Mouse (Mus musculus): ENCODE measurements at regions not wholly inside any gene's neighbourhood (a gene's known extent, or its start where the extent isn't known, plus 50 kb on each side); places are given as distances from the start of the nearest gene placed in this dataset.

GRCm38 (mm10) chr7:34493892-34494291 is 100.8 kb upstream of the Lsm14a start:
- DNase-seq (ENCODE audit: low read depth) = peak; percentile 60

- DNase-seq (ENCODE audit: low read depth) = peak; percentile 25
Observed at GRCm38 (mm10) chr7:34484908-34485598, 91.9 kb upstream of the Lsm14a start.

- DNase-seq (ENCODE audit: low read depth) = no peak
Observed at GRCm38 (mm10) chr7:34483368-34483767, 90.3 kb upstream of the Lsm14a start.

GRCm38 (mm10) chr7:34480771-34481170 is 87.7 kb upstream of the Lsm14a start:
- no peak for DNase-seq (ENCODE audit: low read depth)

GRCm38 (mm10) chr7:34471003-34471402 is 77.9 kb upstream of the Lsm14a start:
- DNase-seq (ENCODE audit: low read depth) = no peak

- peak; percentile 6 for DNase-seq (ENCODE audit: low read depth)
Observed at GRCm38 (mm10) chr7:34462069-34462468, 69.0 kb upstream of the Lsm14a start.

GRCm38 (mm10) chr7:34459834-34460495 is 66.8 kb upstream of the Lsm14a start:
- DNase-seq (ENCODE audit: low read depth) = no peak

- no peak for DNase-seq (ENCODE audit: low read depth)
Observed at GRCm38 (mm10) chr7:34458851-34459250, 65.7 kb upstream of the Lsm14a start.

- no peak for DNase-seq (ENCODE audit: low read depth)
Observed at GRCm38 (mm10) chr7:34448364-34448763, 55.2 kb upstream of the Lsm14a start.

GRCm38 (mm10) chr7:34444263-34444662 is 51.1 kb upstream of the Lsm14a start:
- DNase-seq (ENCODE audit: low read depth) = no peak

Data from NIH3T3 (cell line).